8 mouse cellular contexts compared by ENCODE assay signal in the genomic region with DNA sequence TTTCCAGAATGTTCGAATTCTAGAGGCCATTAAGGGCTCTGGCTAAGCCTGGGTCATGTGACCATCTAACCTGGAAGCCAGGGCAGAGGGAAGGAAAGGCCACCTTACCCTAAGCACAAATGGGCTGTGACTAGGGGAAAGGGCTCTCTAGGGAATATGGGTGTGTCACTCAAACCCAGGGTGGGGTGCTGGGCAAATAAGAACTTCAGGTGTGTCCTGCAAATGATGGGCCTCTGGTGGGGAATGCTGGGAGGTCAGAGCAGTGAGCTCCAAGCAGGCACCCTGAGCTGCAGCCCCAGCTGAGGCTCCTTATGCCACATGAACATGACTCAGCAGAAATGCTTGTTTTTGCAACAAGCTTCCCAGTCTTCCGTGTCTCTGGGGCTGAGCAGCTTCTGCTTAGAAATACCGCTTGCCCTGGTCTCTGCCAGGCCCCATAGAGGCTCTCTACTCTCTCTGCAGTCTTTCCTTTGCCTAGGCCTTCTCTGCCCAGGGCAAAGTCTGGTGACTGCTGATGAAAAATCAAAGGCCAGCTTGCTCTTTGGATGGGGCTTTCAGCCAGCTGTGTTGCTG.
DNase-seq lines count a peak whose midpoint lies in the region; ATAC-seq lines count a peak whose summit lies in the region.

No protein-coding gene starts in this region.

- H3K36me3 ChIP-seq in liver, embryonic 11.5 days (ENCODE audit: control insufficient read depth, insufficient read depth, low read length) = no peaks in the 10 kb centered on the region

- 37% methylated on average over 3 of the region's 3 CpGs for WGBS in liver, embryonic 11.5 days

- no peaks in the 10 kb centered on the region for H3K27me3 ChIP-seq in liver, embryonic 11.5 days (replicated peaks; ENCODE audit: control insufficient read depth, insufficient read depth, low read length)

- H3K4me3 ChIP-seq in liver, embryonic 11.5 days (ENCODE audit: low read depth, low read length) = no peak overlapping the region

- ATAC-seq in liver, embryonic 11.5 days (replicated peaks; ENCODE audit: low FRiP score) = peak; percentile 76

- H3K4me2 ChIP-seq in liver, embryonic 11.5 days = peak overlapping the region; percentile 27; the same call in 1 of the 2 replicates

- peaks cover 2% of the 10 kb centered on the region; the same call in 1 of the 2 replicates for H3K9me3 ChIP-seq in liver, embryonic 11.5 days (ENCODE audit: control insufficient read depth, low read length)

- peak overlapping the region; percentile 61 for H3K9ac ChIP-seq in liver, embryonic 11.5 days (ENCODE audit: low read depth, low read length)

- H3K4me1 ChIP-seq in liver, embryonic 11.5 days (replicated peaks; ENCODE audit: control insufficient read depth, insufficient read depth, low read length) = peaks cover 26% of the 10 kb centered on the region

- H3K27ac ChIP-seq in liver, embryonic 11.5 days (ENCODE audit: low read depth, low read length) = peak overlapping the region; percentile 83

- peak; percentile 41 for DNase-seq in layer of hippocampus, adult 9-11 months
- no peak for DNase-seq in layer of hippocampus, postnatal 25 days (ENCODE audit: extremely low spot score in 1 of 2, low spot score in 1 of 2)
- peak; percentile 59 for DNase-seq in ZHBTc4 (ENCODE audit: low read depth, low spot score)
- peak; percentile 21 for DNase-seq in fibroblast of lung, adult 2 months (ENCODE audit: low read depth)
- DNase-seq in liver, embryonic 11.5 days (ENCODE audit: low spot score) = peak; percentile 57
- no peak for DNase-seq in thymus, postnatal 36 days
- no peak for DNase-seq in left cerebral cortex, adult 8-10 months (ENCODE audit: low spot score in 2 of 2)
- no peak for DNase-seq in thymus, postnatal 4 days

Comparison
In these comparisons a context has a peak if more than half of its experiments do, and no peak if none do; other contexts are left out.
1. DNase-seq: peak in layer of hippocampus, adult 9-11 months (single experiment), ZHBTc4 (single experiment), fibroblast of lung, adult 2 months (single experiment) and liver, embryonic 11.5 days (single experiment); none in layer of hippocampus, postnatal 25 days (0 of 2), thymus, postnatal 36 days (0 of 2), left cerebral cortex, adult 8-10 months (0 of 2) and thymus, postnatal 4 days (single experiment).